Mouse (Mus musculus) embryonic fibroblast, embryonic 13.5 days (primary cell): ENCODE data around the gene Cux2.

ENCODE experiments used
- CTCF ChIP-seq: IDR thresholded peaks from 2 replicates; pipeline ENCODE4 v1.5.1; 2011; ENCODE audit warnings: mild to moderate bottlenecking, control low read depth, low read length, moderate library complexity, borderline replicate concordance; ENCODE audit not compliant: insufficient read depth
- POLR2A ChIP-seq: IDR thresholded peaks from 2 replicates; pipeline ENCODE4 v1.6.1; 2011; ENCODE audit warnings: low read depth, mild to moderate bottlenecking, control low read depth, low read length, moderate library complexity

GRCm38 (mm10) chr5:121919216-121919615 is 130.7 kb downstream of the Cux2 start:
- TF ChIP-seq POLR2A (no peak), CTCF (no peak)
